Mouse (Mus musculus) limb, embryonic 12.5 days (tissue): ENCODE data around the gene Capzb. TPM values are rescaled to one million over a fixed set of nuclear protein-coding genes. Genes with fewer than 3 reads are reported as not detected.

Experiments
- ATAC-seq: fragments of 200-750 bp; cut with Nextera tagmentation; 2 replicates; pipeline ENCODE4 v1.8.0; 2017; ENCODE audit warnings: low read depth, moderate TSS enrichment; ENCODE audit not compliant: insufficient number of reproducible peaks, insufficient read depth, low FRiP score, low TSS enrichment
- H3K27ac ChIP-seq: fragments of 300-500 bp; sonication (generic); 2 replicates; pipeline ENCODE4 v1.5.1; 2016; ENCODE audit warnings: mild to moderate bottlenecking, moderate library complexity
- H3K27me3 ChIP-seq: fragments of 300-500 bp; sonication (generic); 2 replicates; pipeline ENCODE4 v1.6.1; 2016; ENCODE audit warnings: mild to moderate bottlenecking, moderate library complexity
- H3K36me3 ChIP-seq: fragments of 300-500 bp; sonication (generic); 2 replicates; pipeline ENCODE4 v1.6.1; 2016; ENCODE audit warnings: mild to moderate bottlenecking, moderate library complexity
- H3K4me1 ChIP-seq: fragments of 300-500 bp; sonication (generic); replicated peaks from 2 replicates; pipeline ENCODE4 v1.6.1; 2016
- H3K4me2 ChIP-seq: fragments of 300-500 bp; sonication (generic); 2 replicates; pipeline ENCODE4 v1.6.1; 2016; ENCODE audit warnings: mild to moderate bottlenecking, moderate library complexity
- H3K4me3 ChIP-seq: fragments of 300-500 bp; sonication (generic); replicated peaks from 2 replicates; pipeline ENCODE4 v1.5.1; 2016; ENCODE audit warnings: mild to moderate bottlenecking
- H3K9ac ChIP-seq: fragments of 300-500 bp; sonication (generic); replicated peaks from 2 replicates; pipeline ENCODE4 v1.6.1; 2016; ENCODE audit warnings: mild to moderate bottlenecking, moderate library complexity
- H3K9me3 ChIP-seq: fragments of 300-500 bp; sonication (generic); 2 replicates; pipeline ENCODE4 v1.6.1; 2016; ENCODE audit warnings: mild to moderate bottlenecking, moderate library complexity
- WGBS: fragments of 180-500 bp; shearing (Covaris S2); methylation state at CpG from one replicate; pipeline ENCODE4 v1.1.7; 2016; 5-methylcytosine and 5-hydroxymethylcytosine counted together
- polyA plus RNA-seq: library from polyadenylated mRNA; unstranded; fragments of >200 nt; fragmentation: Nextera tagmentation; extraction: Ambion mirVana; gene quantifications from 2 replicates; pipeline ENCODE4 v1.2.1, GENCODE M21; 2016

The Capzb gene
- polyA plus RNA-seq = 386 and 390 TPM in 2 replicates

DNA sequence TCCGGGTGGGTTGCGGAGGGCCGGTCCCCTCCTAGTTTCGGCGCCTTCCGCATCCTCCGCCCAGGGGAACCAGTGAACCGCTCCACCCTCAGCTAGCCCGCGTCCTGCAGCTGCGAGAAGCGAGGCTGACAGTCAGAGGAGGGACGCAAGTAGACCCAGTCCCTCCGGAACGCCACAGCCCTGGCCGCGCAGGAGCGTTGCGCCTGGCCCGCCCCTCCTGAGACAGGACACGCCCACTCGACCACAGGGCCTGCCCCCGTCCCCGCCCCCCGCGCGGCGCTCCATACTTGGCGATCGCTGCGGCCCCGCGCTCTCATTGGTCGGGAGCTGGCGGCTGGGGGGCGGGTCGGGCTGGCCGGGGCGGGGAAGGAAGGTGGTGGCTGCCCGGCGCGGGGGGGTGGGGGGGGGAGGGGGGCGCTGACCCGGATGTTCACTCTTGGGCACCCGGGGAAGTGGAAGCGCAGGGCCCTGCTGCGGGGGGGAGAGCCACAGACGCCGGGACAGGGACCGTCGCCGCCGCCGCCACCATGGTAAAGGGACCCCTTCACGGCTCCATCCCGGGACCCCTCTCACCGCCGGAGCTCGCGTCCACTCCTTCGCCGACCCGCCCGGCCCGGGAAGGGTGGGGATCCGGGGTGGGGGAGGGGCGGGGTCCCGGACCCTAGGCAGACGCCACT is at the start of gene Capzb:
Gene Capzb, plus strand, starts transcription at position 401 of the 677 bp plus-strand sequence.
- Histone ChIP-seq H3K4me3 (peak within 1 kb of the TSS; percentile 83), H3K9me3 (no peaks in the 10 kb centered on the region), H3K27ac (peak within 1 kb of the TSS; percentile 90), H3K27me3 (no peaks in the 10 kb centered on the region), H3K9ac (peak within 1 kb of the TSS; percentile 85), H3K36me3 (peaks cover 5% of the 10 kb centered on the region; the same call in 1 of the 2 replicates), H3K4me2 (peak within 1 kb of the TSS; percentile 100), H3K4me1 (peaks cover 45% of the 10 kb centered on the region)
- peak; percentile 94 for ATAC-seq
- WGBS = under 1% methylated on average over 64 of the region's 69 CpGs

- H3K4me2 ChIP-seq = peak overlapping the region; percentile 19; the same call in 1 of the 2 replicates
- no peak for ATAC-seq
- H3K9me3 ChIP-seq = peaks cover 6% of the 10 kb centered on the region; the same call in 1 of the 2 replicates
- no peaks in the 10 kb centered on the region for H3K27me3 ChIP-seq
- H3K9ac ChIP-seq = no peak overlapping the region
- peaks cover 15% of the 10 kb centered on the region for H3K4me1 ChIP-seq
- H3K4me3 ChIP-seq = no peak overlapping the region
- no peak overlapping the region for H3K27ac ChIP-seq
- WGBS = 48% methylated on average over 9 of the region's 9 CpGs
- H3K36me3 ChIP-seq = no peaks in the 10 kb centered on the region
Measured at GRCm38 (mm10) chr4:139142985-139143384, 49.7 kb upstream of the Capzb start.

GRCm38 (mm10) chr4:139144577-139144976 is 48.1 kb upstream of the Capzb start:
- no peaks in the 10 kb centered on the region for H3K36me3 ChIP-seq
- H3K27ac ChIP-seq = 0 out of 2 replicates have a peak overlapping the region, but pooled peaks have one; percentile 7
- H3K9ac ChIP-seq = no peak overlapping the region
- WGBS = 26% methylated on average over 4 of the region's 4 CpGs
- no peaks in the 10 kb centered on the region for H3K27me3 ChIP-seq
- ATAC-seq = no peak
- peaks cover 16% of the 10 kb centered on the region for H3K9me3 ChIP-seq
- no peak overlapping the region for H3K4me2 ChIP-seq
- H3K4me1 ChIP-seq = peaks cover 15% of the 10 kb centered on the region
- no peak overlapping the region for H3K4me3 ChIP-seq

DNA sequence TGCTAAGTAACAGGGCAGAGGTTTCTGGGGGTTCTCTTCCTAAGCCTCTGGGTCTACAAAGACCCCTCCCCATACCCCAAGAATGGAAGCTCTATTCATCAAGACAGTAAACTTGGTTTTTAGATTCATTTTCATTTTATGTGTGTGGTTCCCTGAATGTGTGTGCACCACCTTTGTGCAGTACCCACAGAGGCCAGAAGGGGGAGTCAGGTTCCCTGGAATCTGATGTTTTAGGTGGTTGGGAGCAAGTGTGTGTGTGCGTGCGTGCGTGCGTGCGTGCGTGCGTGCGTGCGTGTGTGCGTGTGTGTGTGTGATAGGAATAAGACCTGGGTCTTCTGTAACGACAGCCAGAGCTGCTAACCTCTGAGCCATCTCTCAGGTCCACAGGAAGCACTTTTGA is 47.5 kb upstream of the Capzb start:
- H3K9me3 ChIP-seq = peaks cover 16% of the 10 kb centered on the region
- H3K4me3 ChIP-seq = no peak overlapping the region
- H3K9ac ChIP-seq = no peak overlapping the region
- 93% methylated on average over 11 of the region's 11 CpGs for WGBS
- ATAC-seq = no peak
- peaks cover 15% of the 10 kb centered on the region for H3K4me1 ChIP-seq
- H3K36me3 ChIP-seq = no peaks in the 10 kb centered on the region
- no peaks in the 10 kb centered on the region for H3K27me3 ChIP-seq
- H3K27ac ChIP-seq = peak overlapping the region; percentile 57
- H3K4me2 ChIP-seq = no peak overlapping the region

GRCm38 (mm10) chr4:139146760-139147159 is 45.9 kb upstream of the Capzb start:
- Histone ChIP-seq H3K36me3 (no peaks in the 10 kb centered on the region), H3K27me3 (no peaks in the 10 kb centered on the region), H3K4me3 (no peak overlapping the region), H3K9me3 (peaks cover 19% of the 10 kb centered on the region), H3K4me2 (no peak overlapping the region), H3K9ac (no peak overlapping the region), H3K4me1 (peaks cover 15% of the 10 kb centered on the region), H3K27ac (no peak overlapping the region)
- ATAC-seq = no peak
- WGBS = 86% methylated on average over 5 of the region's 5 CpGs

DNA sequence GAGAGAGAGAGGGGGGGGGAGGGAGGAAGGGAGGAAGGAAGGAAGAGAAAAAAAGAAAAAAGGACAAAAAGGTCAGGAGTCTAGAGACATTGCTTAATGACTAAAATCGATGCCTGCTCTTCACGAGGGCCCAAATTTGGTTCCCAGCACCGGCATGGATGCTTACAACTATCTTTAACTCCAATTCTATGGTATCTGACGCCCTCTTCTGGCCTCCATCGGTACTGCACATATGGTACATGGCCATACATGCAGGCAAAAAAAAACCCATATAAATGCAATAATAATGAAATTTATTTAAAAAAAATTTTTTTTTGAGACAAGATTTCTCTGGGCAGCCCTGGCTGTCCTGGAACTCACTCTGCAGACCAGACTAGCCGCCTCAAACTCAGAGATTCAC is 41.3 kb upstream of the Capzb start:
- H3K4me2 ChIP-seq = no peak overlapping the region
- H3K9me3 ChIP-seq = peaks cover 19% of the 10 kb centered on the region
- H3K4me1 ChIP-seq = no peaks in the 10 kb centered on the region
- 67% methylated on average over 6 of the region's 6 CpGs for WGBS
- H3K4me3 ChIP-seq = no peak overlapping the region
- no peak for ATAC-seq
- no peaks in the 10 kb centered on the region for H3K36me3 ChIP-seq
- H3K9ac ChIP-seq = no peak overlapping the region
- no peak overlapping the region for H3K27ac ChIP-seq
- H3K27me3 ChIP-seq = no peaks in the 10 kb centered on the region

DNA sequence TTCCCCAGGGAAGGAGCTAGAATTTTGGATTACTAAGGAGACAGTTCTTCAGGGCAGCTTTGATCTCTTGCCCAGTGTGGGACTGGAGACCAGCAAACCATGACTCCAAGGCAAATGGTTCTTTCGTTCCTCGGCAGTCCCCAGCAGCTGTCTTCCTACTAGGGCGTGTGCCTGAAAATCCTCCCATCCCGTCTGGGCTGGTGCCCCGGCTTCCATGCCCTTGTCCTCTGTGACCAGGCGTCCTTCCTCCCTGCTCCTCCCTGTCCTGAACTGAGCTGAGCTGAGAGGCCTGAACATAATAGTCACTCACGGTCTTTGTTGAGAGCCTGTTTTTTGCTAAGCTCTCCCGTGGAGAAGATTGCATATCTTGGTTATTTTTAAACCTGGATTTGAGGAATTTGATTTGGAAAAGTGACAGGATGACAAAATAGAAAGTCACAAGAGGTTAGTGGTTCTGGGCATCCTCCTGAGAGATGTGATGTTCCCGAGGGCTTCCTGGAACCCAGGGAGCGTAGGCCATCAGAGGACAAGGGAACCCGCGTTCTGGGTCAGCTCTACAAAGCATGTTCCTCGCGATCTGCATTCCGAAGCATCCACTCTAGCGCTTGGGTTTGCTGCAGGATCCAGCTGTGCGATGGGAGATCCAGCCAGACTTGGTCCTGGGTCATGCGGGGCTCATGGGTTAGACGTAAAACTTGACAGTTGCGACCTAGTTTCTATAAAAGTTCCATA is 38.0 kb upstream of the Capzb start:
- Histone ChIP-seq H3K4me3 (no peak overlapping the region), H3K9ac (no peak overlapping the region), H3K27me3 (no peaks in the 10 kb centered on the region), H3K9me3 (0 out of 2 replicates have a peak, but pooled peaks cover 3% of the 10 kb centered on the region), H3K36me3 (no peaks in the 10 kb centered on the region), H3K27ac (no peak overlapping the region), H3K4me2 (no peak overlapping the region), H3K4me1 (no peaks in the 10 kb centered on the region)
- ATAC-seq = no peak
- 81% methylated on average over 20 of the region's 20 CpGs for WGBS

DNA sequence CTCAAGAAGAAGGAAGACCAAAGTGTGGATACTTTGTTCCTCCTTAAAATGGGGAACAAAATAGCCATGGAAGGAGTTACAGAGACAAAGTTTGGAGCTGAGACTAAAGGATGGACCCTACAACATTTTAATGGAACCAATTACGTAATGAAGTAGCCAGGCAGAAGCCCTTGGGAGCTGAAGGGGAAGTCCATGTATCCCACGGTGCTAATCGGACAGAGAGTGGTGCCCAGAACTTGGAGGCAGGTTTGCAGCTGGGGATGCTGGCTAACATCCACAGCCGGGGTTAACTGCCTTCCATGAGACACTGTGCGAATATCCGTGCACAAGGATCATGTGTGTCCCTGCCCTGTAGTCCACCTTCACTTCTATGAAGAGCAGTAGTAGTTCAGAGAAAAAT is 36.2 kb upstream of the Capzb start:
- no peaks in the 10 kb centered on the region for H3K36me3 ChIP-seq
- no peak overlapping the region for H3K27ac ChIP-seq
- no peak overlapping the region for H3K9ac ChIP-seq
- WGBS = 88% methylated on average over 6 of the region's 6 CpGs
- no peak for ATAC-seq
- no peak overlapping the region for H3K4me2 ChIP-seq
- H3K4me3 ChIP-seq = no peak overlapping the region
- no peaks in the 10 kb centered on the region for H3K27me3 ChIP-seq
- no peaks in the 10 kb centered on the region for H3K4me1 ChIP-seq
- no peaks in the 10 kb centered on the region for H3K9me3 ChIP-seq

DNA sequence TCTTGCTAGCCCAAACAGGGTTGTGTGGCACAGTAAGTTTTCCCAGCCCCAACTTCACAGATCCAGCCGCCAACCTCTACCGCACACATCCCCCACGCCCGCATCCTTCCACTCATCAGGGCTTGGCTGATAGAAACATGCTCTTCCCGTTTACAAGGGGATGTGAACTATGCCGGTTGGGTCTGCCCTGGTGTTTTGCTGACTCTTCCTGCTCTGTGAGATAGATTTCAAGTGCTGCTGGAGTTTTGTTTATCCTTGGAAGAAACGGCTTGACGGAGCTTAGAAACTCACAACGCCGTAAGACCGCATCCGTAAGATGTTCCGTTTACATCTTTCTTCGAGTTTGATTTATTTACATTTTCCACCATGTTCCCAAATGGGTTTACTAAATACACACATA is 34.3 kb upstream of the Capzb start:
- ATAC-seq = no peak
- no peak overlapping the region for H3K4me2 ChIP-seq
- 91% methylated on average over 14 of the region's 14 CpGs for WGBS

DNA sequence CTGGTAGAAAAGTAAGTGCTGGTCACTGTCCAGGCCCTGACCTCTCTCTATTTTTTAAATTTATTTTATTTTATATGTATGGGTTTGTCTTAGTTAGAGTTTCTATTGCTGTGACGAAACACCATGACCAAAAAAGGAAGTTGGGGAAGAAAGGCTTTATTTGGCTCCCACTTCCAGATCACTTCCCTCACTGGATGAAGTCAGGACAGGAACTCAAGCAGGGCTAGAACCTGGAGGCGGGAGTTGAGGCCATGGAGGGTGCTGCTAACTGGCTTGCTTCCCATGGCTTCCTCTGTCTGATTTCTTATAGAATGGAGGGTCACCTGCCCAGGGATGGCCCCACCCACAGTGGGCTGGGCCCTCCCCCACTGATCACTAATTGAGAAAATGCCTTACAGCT is 31.6 kb upstream of the Capzb start:
- H3K9ac ChIP-seq = no peak overlapping the region
- no peaks in the 10 kb centered on the region for H3K36me3 ChIP-seq
- H3K4me2 ChIP-seq = no peak overlapping the region
- no peaks in the 10 kb centered on the region for H3K9me3 ChIP-seq
- no peaks in the 10 kb centered on the region for H3K4me1 ChIP-seq
- no peak overlapping the region for H3K27ac ChIP-seq
- 76% methylated on average over 2 of the region's 2 CpGs for WGBS
- ATAC-seq = no peak
- H3K27me3 ChIP-seq = no peaks in the 10 kb centered on the region
- H3K4me3 ChIP-seq = no peak overlapping the region

More for the DNA sequence above, 34.3 kb upstream of the Capzb start:
- H3K4me1 ChIP-seq = no peaks in the 10 kb centered on the region
- no peaks in the 10 kb centered on the region for H3K36me3 ChIP-seq
- H3K4me3 ChIP-seq = no peak overlapping the region
- no peak overlapping the region for H3K27ac ChIP-seq
- H3K9me3 ChIP-seq = no peaks in the 10 kb centered on the region
- H3K9ac ChIP-seq = no peak overlapping the region
- H3K27me3 ChIP-seq = no peaks in the 10 kb centered on the region

DNA sequence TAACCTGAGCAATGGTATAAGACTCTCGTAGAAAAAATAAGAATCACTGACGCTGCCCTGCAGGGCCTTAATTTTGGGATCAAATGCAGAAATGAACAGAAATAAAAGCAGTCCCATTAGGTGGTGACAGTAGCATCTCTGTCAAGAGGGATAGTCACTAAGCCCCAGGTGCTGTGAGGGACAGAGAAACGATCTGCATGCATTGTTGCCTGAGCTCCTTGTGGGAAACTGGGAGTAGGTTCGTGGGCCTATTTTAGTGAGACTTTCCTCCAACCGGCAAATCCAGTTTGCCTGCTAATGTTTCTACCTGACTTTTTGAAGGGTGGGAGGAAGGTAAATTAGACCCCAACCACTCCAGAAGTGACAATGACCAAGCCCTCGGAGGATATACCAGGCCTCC is 28.6 kb upstream of the Capzb start:
- no peak for ATAC-seq
- H3K4me2 ChIP-seq = no peak overlapping the region
- H3K36me3 ChIP-seq = no peaks in the 10 kb centered on the region
- H3K27me3 ChIP-seq = no peaks in the 10 kb centered on the region
- peaks cover 14% of the 10 kb centered on the region for H3K4me1 ChIP-seq
- WGBS = 86% methylated on average over 6 of the region's 6 CpGs
- no peak overlapping the region for H3K9ac ChIP-seq
- no peak overlapping the region for H3K4me3 ChIP-seq
- no peaks in the 10 kb centered on the region for H3K9me3 ChIP-seq
- no peak overlapping the region for H3K27ac ChIP-seq
